ENCODE assay signal across 15 mouse cellular contexts in the genomic region with DNA sequence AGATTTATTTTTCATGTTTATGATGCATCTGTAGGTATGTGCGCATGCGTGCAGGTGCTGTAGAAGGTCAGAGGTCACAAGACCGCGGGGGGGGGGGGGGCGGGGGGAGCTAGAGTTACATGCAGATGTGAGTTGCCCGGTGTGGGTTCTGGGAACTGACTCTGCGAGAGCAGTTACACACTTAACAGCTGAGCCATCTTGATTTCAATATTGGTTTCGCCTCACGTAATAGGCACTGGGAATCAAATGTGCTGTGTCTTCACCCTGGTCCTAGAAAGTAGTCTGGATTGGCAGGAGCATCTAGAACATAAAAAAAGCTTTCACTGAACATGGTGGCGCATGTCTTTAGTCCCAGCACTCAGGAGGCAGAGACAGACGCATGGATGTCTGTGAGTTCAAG. TPM values are rescaled to one million over a fixed set of nuclear protein-coding genes. Genes with fewer than 3 reads are reported as not detected.
DNase-seq lines count a peak whose midpoint lies in the region; ATAC-seq and TF ChIP-seq lines count a peak whose summit lies in the region.
"Had no signal": no experiment of that assay in that cellular context is flagged by ENCODE, and none has a peak within 500 bp of the region (broad histone marks: within the 10 kb centered on the region; RNA-seq: fewer than 3 reads in every experiment).

No protein-coding gene starts in this region.

- no peaks in the 10 kb centered on the region for H3K9me3 ChIP-seq in embryonic facial prominence, embryonic 10.5 days
- H3K9me3 ChIP-seq: embryonic facial prominence, embryonic 13.5 days; forebrain, embryonic 13.5 days; heart, embryonic 15.5 days; hindbrain, embryonic 13.5 days had no signal

- 47% methylated on average over 11 of the region's 11 CpGs for whole genome bisulfite sequencing in cerebellum, adult 2 months
- 71% methylated on average over 11 of the region's 11 CpGs for WGBS in thymus, adult 2 months
- 36% methylated on average over 11 of the region's 11 CpGs for WGBS in embryonic facial prominence, embryonic 10.5 days

- peaks cover 47% of the 10 kb centered on the region for H3K4me1 ChIP-seq in cerebellum, adult 2 months (ENCODE audit: control insufficient read depth, insufficient read depth, low read length)
- peaks cover 4% of the 10 kb centered on the region; the same call in 1 of the 2 replicates for H3K4me1 ChIP-seq in thymus, adult 2 months (replicated peaks; ENCODE audit: control insufficient read depth, insufficient read depth, low read length)
- H3K4me1 ChIP-seq in embryonic facial prominence, embryonic 10.5 days: peaks cover 29% of the 10 kb centered on the region

- H3K36me3 ChIP-seq in thymus, adult 2 months (ENCODE audit: control insufficient read depth, insufficient read depth, low read length): no peaks in the 10 kb centered on the region
- H3K36me3 ChIP-seq in embryonic facial prominence, embryonic 10.5 days (replicated peaks): no peaks in the 10 kb centered on the region
- H3K36me3 ChIP-seq: embryonic facial prominence, embryonic 13.5 days; heart, embryonic 15.5 days; hindbrain, embryonic 13.5 days had no signal

- H3K4me3 ChIP-seq in cerebellum, adult 2 months (replicated peaks; ENCODE audit: insufficient read depth, low read depth, low read length): no peak overlapping the region
- H3K4me3 ChIP-seq in gastrocnemius, adult 2 months: no peak overlapping the region
- H3K4me3 ChIP-seq in thymus, adult 2 months (ENCODE audit: control insufficient read depth, insufficient read depth, low read length): no peak overlapping the region
- no peak overlapping the region for H3K4me3 ChIP-seq in embryonic facial prominence, embryonic 10.5 days
- H3K4me3 ChIP-seq: forebrain, embryonic 13.5 days; hindbrain, embryonic 13.5 days had no signal

- intact Hi-C loops in gastrocnemius, adult 2 months (cut with DNase I): no loop called here
- intact Hi-C loops in gastrocnemius, postnatal 14 days (cut with DNase I; ENCODE audit: low total_unique reads): no loop called here

- peak overlapping the region; percentile 97 for H3K27ac ChIP-seq in cerebellum, adult 2 months (ENCODE audit: insufficient read depth, low read length)
- H3K27ac ChIP-seq in gastrocnemius, adult 2 months: no peak overlapping the region
- no peak overlapping the region for H3K27ac ChIP-seq in thymus, adult 2 months (ENCODE audit: control insufficient read depth, insufficient read depth, low read length)
- no peak overlapping the region for H3K27ac ChIP-seq in embryonic facial prominence, embryonic 10.5 days (replicated peaks)
- H3K27ac ChIP-seq: embryonic facial prominence, embryonic 13.5 days; forebrain, embryonic 13.5 days had no signal

- no peak for ATAC-seq in granulocyte monocyte progenitor cell, adult 5-6 weeks (replicated peaks; ENCODE audit: poor library complexity, severe bottlenecking)
- ATAC-seq: activated CD4-positive, CD25-positive, alpha-beta regulatory T cell, adult 4 months; forebrain, embryonic 13.5 days; hindbrain, postnatal 0 days; Patski had no signal

- TF ChIP-seq CTCF in cerebellum, adult 2 months (IDR thresholded peaks at IDR 0.05; ENCODE audit: borderline replicate concordance, insufficient read depth, low read depth, low read length): no peak
- TF ChIP-seq CTCF in gastrocnemius, adult 2 months (IDR thresholded peaks at IDR 0.05): no peak
- TF ChIP-seq CTCF in thymus, adult 2 months (IDR thresholded peaks at IDR 0.05; ENCODE audit: borderline replicate concordance, control insufficient read depth, extremely low read depth, insufficient read depth, low read length, poor library complexity): no peak

- DNase-seq in cerebellum, adult 2 months: peak in 1 of 2 experiments; percentile 34
- DNase-seq in cerebellum, adult 8-10 months: no peak
- peak; percentile 35 for DNase-seq in gastrocnemius, adult 2 months
- DNase-seq in gastrocnemius, postnatal 14 days: no peak
- DNase-seq in thymus, postnatal 0 days (ENCODE audit: low spot score): peak; percentile 19
- DNase-seq in thymus, adult 2 months: no peak
- peak; percentile 45 for DNase-seq in embryonic facial prominence, embryonic 10.5 days (ENCODE audit: low spot score)

- no peaks in the 10 kb centered on the region for H3K27me3 ChIP-seq in cerebellum, adult 2 months (ENCODE audit: control insufficient read depth, insufficient read depth, low read length)
- no peaks in the 10 kb centered on the region for H3K27me3 ChIP-seq in thymus, adult 2 months (ENCODE audit: control insufficient read depth, insufficient read depth, low read length)
- peaks cover 58% of the 10 kb centered on the region for H3K27me3 ChIP-seq in embryonic facial prominence, embryonic 10.5 days (replicated peaks; ENCODE audit: low read depth, poor library complexity, severe bottlenecking)

- TF ChIP-seq POLR2A in cerebellum, adult 2 months (IDR thresholded peaks at IDR 0.05; ENCODE audit: borderline replicate concordance, insufficient read depth, low read length): no peak
- no peak for TF ChIP-seq POLR2A in thymus, adult 2 months (IDR thresholded peaks at IDR 0.05; ENCODE audit: control insufficient read depth, extremely low read depth, insufficient read depth, low read length, poor library complexity)

RNA-seq across cellular contexts. Expression of gene Adam11, which starts 20.6 kb away (rescaled TPM):
- polyA plus RNA-seq in cerebellum, adult 2 months (2012; rRNA removed): 207 and 239 TPM in 2 replicates
- under 1 TPM; 0.33 to 0.67 TPM for total RNA-seq in gastrocnemius, adult 2 months (2021)
- total RNA-seq in gastrocnemius, postnatal 14 days (2021): 1 to 10 TPM in 1 of 2 experiments, under 1 TPM in 1; 0.84 to 1.4 TPM
- polyA plus RNA-seq in thymus, postnatal 0 days (2015; fragmentation: Nextera tagmentation; extraction: Ambion mirVana): 1.4 and 1.7 TPM in 2 replicates
- polyA plus RNA-seq in thymus, adult 2 months (2012; rRNA removed): 30.2 and 51.6 TPM in 2 replicates
- polyA plus RNA-seq in embryonic facial prominence, embryonic 10.5 days (2016; fragmentation: Nextera tagmentation; extraction: Ambion mirVana): 16.3 and 21.0 TPM in 2 replicates
- 9.4 TPM in 1 of 2 replicates, not detected in the other for total RNA-seq in granulocyte monocyte progenitor cell, adult 5-6 weeks (2014; fragmentation: Nextera tagmentation)
- total RNA-seq in granulocyte monocyte progenitor cell, adult 5-6 weeks (2017): 0.17 TPM in 1 of 2 replicates, not detected in the other
- polyA plus RNA-seq: activated CD4-positive, CD25-positive, alpha-beta regulatory T cell, adult 4 months had no signal

RNA-seq across cellular contexts. Expression of gene Ccdc43, which starts 43.1 kb away (rescaled TPM):
- 24.6 and 25.0 TPM in 2 replicates for polyA plus RNA-seq in cerebellum, adult 2 months (2012; rRNA removed)
- total RNA-seq in gastrocnemius, adult 2 months (2021): 10 to 100 TPM; 76.9 to 85.9 TPM
- total RNA-seq in gastrocnemius, postnatal 14 days (2021): 10 to 100 TPM; 80.4 to 84.6 TPM
- polyA plus RNA-seq in thymus, postnatal 0 days (2015; fragmentation: Nextera tagmentation; extraction: Ambion mirVana): 37.1 and 38.5 TPM in 2 replicates
- 8.7 and 9.6 TPM in 2 replicates for polyA plus RNA-seq in thymus, adult 2 months (2012; rRNA removed)
- polyA plus RNA-seq in embryonic facial prominence, embryonic 10.5 days (2016; fragmentation: Nextera tagmentation; extraction: Ambion mirVana): 58.1 and 59.8 TPM in 2 replicates
- total RNA-seq in granulocyte monocyte progenitor cell, adult 5-6 weeks (2014; fragmentation: Nextera tagmentation): 15.5 and 16.9 TPM in 2 replicates
- 33.5 and 42.8 TPM in 2 replicates for total RNA-seq in granulocyte monocyte progenitor cell, adult 5-6 weeks (2017)

Comparison
In these comparisons a context has a peak if more than half of its experiments do, and no peak if none do; other contexts are left out.
1. DNase-seq: peak in gastrocnemius, adult 2 months (single experiment), thymus, postnatal 0 days (single experiment) and embryonic facial prominence, embryonic 10.5 days (single experiment); none in cerebellum, adult 8-10 months (single experiment), gastrocnemius, postnatal 14 days (single experiment) and thymus, adult 2 months (single experiment).